Mouse (Mus musculus) MEL (cell line): ENCODE data around the gene Naa38. TPM values are rescaled to one million over a fixed set of nuclear protein-coding genes. Genes with fewer than 3 reads are reported as not detected.

Experiments
- DNase-seq: peaks from one replicate; pipeline ENCODE4 v3.0.0; 2011; ENCODE audit warnings: low read depth, low spot score
- H3K27ac ChIP-seq: 2 replicates; pipeline ENCODE4 v1.5.1; 2012; ENCODE audit warnings: low read depth, mild to moderate bottlenecking, control low read depth, low read length, moderate library complexity; ENCODE audit not compliant: control insufficient read depth
- H3K27me3 ChIP-seq, 2 experiments: fragments of 150-350 bp in 1 of 2; sonication (generic) in 1 of 2; 2 replicates each; pipeline ENCODE4 v1.6.1; 2012; ENCODE audit warnings: low read length in 2 of 2, mild to moderate bottlenecking in 2 of 2, improper control_type of control experiment in 1 of 2, moderate library complexity in 1 of 2; ENCODE audit not compliant: insufficient read depth in 2 of 2, control insufficient read depth in 1 of 2
- H3K36me3 ChIP-seq, 2 experiments: 2 replicates each; pipeline ENCODE4 v1.6.1; 2012 to 2014; ENCODE audit warnings: low read length in 2 of 2, improper control_type of control experiment in 1 of 2, inconsistent platforms in 1 of 2, mild to moderate bottlenecking in 1 of 2; ENCODE audit not compliant: insufficient read depth in 2 of 2, control insufficient read depth in 1 of 2
- H3K4me1 ChIP-seq, 2 experiments: fragments of 150-350 bp in 1 of 2; sonication (generic) in 1 of 2; 2 replicates each; pipeline ENCODE4 v1.6.1; 2012; ENCODE audit warnings: low read length in 2 of 2, improper control_type of control experiment in 1 of 2, mild to moderate bottlenecking in 1 of 2; ENCODE audit not compliant: insufficient read depth in 2 of 2, control insufficient read depth in 1 of 2
- H3K4me3 ChIP-seq, 2 experiments: fragments of 150-350 bp in 1 of 2; sonication (generic) in 1 of 2; 2 replicates each; pipeline ENCODE4 v1.5.1; 2012; ENCODE audit warnings: low read depth in 2 of 2, low read length in 2 of 2, mild to moderate bottlenecking in 2 of 2, moderate library complexity in 2 of 2, control low read depth in 1 of 2, improper control_type of control experiment in 1 of 2; ENCODE audit not compliant: control insufficient read depth in 1 of 2, insufficient read depth in 1 of 2
- H3K79me2 ChIP-seq: 2 replicates; pipeline ENCODE4 v1.6.1; 2012; ENCODE audit warnings: mild to moderate bottlenecking, low read length, moderate library complexity; ENCODE audit not compliant: control insufficient read depth, poor library complexity, insufficient read depth
- H3K9ac ChIP-seq: 2 replicates; pipeline ENCODE4 v1.6.1; 2012; ENCODE audit warnings: low read depth, mild to moderate bottlenecking, control low read depth, low read length, moderate library complexity; ENCODE audit not compliant: control insufficient read depth, poor library complexity, severe bottlenecking
- H3K9me3 ChIP-seq: fragments of 150-350 bp; sonication (generic); replicated peaks from 2 replicates; pipeline ENCODE4 v1.6.1; 2012; ENCODE audit warnings: mild to moderate bottlenecking, low read length, improper control_type of control experiment, moderate library complexity; ENCODE audit not compliant: insufficient read depth
- BHLHE40 ChIP-seq: IDR thresholded peaks from 2 replicates; pipeline ENCODE4 v1.6.1; 2012; ENCODE audit warnings: low read depth, mild to moderate bottlenecking, inconsistent platforms, low read length, improper control_type of control experiment, borderline replicate concordance
- CHD1 ChIP-seq: IDR thresholded peaks from 2 replicates; pipeline ENCODE4 v1.6.1; 2012; ENCODE audit warnings: low read depth, mild to moderate bottlenecking, inconsistent platforms, low read length, improper control_type of control experiment
- CTCF ChIP-seq, 3 experiments: IDR thresholded peaks in 2 of 3; conservative IDR thresholded peaks in 1 of 3; 2 replicates each; pipeline ENCODE4 v1.5.1; 2011 to 2012; ENCODE audit warnings: low read length in 3 of 3, low read depth in 2 of 3, mild to moderate bottlenecking in 2 of 3, improper control_type of control experiment in 1 of 3, inconsistent platforms in 1 of 3, mixed read lengths in 1 of 3, moderate library complexity in 1 of 3; ENCODE audit not compliant: control insufficient read depth in 1 of 3, insufficient read depth in 1 of 3, poor library complexity in 1 of 3, severe bottlenecking in 1 of 3
- E2F4 ChIP-seq: IDR thresholded peaks from 2 replicates; pipeline ENCODE4 v1.6.1; 2011; ENCODE audit warnings: low read depth, low read length, improper control_type of control experiment, borderline replicate concordance
- ELF1 ChIP-seq: IDR thresholded peaks from 2 replicates; pipeline ENCODE4 v1.6.1; 2014; ENCODE audit warnings: low read depth, mild to moderate bottlenecking, inconsistent platforms, low read length, improper control_type of control experiment, moderate library complexity
- EP300 ChIP-seq, 2 experiments: IDR thresholded peaks; 2 replicates each; pipeline ENCODE4 v1.6.1; 2011; ENCODE audit warnings: improper control_type of control experiment in 2 of 2, low read length in 2 of 2, low read depth in 1 of 2, mild to moderate bottlenecking in 1 of 2
- ETS1 ChIP-seq: IDR thresholded peaks from 2 replicates; pipeline ENCODE4 v1.6.1; 2012; ENCODE audit warnings: low read depth, mild to moderate bottlenecking, inconsistent platforms, low read length, improper control_type of control experiment, moderate library complexity
- GABPA ChIP-seq: IDR thresholded peaks from 2 replicates; pipeline ENCODE4 v1.6.1; 2012; ENCODE audit warnings: low read depth, mild to moderate bottlenecking, inconsistent platforms, low read length, improper control_type of control experiment, moderate library complexity
- HCFC1 ChIP-seq: IDR thresholded peaks from 2 replicates; pipeline ENCODE4 v1.6.1; 2012; ENCODE audit warnings: low read depth, mild to moderate bottlenecking, inconsistent platforms, low read length, improper control_type of control experiment, moderate library complexity
- KAT2A ChIP-seq: conservative IDR thresholded peaks from 2 replicates; pipeline ENCODE4 v1.6.1; 2012; ENCODE audit warnings: low read depth, low read length, improper control_type of control experiment, inconsistent platforms
- MAZ ChIP-seq: IDR thresholded peaks from 2 replicates; pipeline ENCODE4 v1.6.1; 2012; ENCODE audit warnings: low read depth, mild to moderate bottlenecking, inconsistent platforms, low read length, improper control_type of control experiment
- MXI1 ChIP-seq: IDR thresholded peaks from 2 replicates; pipeline ENCODE4 v1.6.1; 2011; ENCODE audit warnings: mild to moderate bottlenecking, low read depth, low read length, improper control_type of control experiment
- MYB ChIP-seq: IDR thresholded peaks from 2 replicates; pipeline ENCODE4 v1.6.1; 2011; ENCODE audit warnings: mild to moderate bottlenecking, low read depth, low read length, improper control_type of control experiment
- NELFE ChIP-seq: IDR thresholded peaks from 2 replicates; pipeline ENCODE4 v1.6.1; 2011; ENCODE audit warnings: low read depth, low read length, improper control_type of control experiment
- NRF1 ChIP-seq: IDR thresholded peaks from 2 replicates; pipeline ENCODE4 v1.6.1; 2014; ENCODE audit warnings: low read depth, mild to moderate bottlenecking, inconsistent platforms, low read length, improper control_type of control experiment, moderate library complexity; ENCODE audit not compliant: poor library complexity, insufficient read depth, severe bottlenecking
- POLR2A ChIP-seq, 2 experiments: IDR thresholded peaks; 2 replicates each; pipeline ENCODE4 v1.6.1; 2011 to 2012; ENCODE audit warnings: low read length in 2 of 2, mild to moderate bottlenecking in 2 of 2, control low read depth in 1 of 2, improper control_type of control experiment in 1 of 2, low read depth in 1 of 2, moderate library complexity in 1 of 2; ENCODE audit not compliant: control insufficient read depth in 1 of 2, insufficient read depth in 1 of 2, poor library complexity in 1 of 2
- POLR2AphosphoS2 ChIP-seq: IDR thresholded peaks from 2 replicates; pipeline ENCODE4 v1.6.1; 2011; ENCODE audit warnings: low read length, improper control_type of control experiment
- RAD21 ChIP-seq: IDR thresholded peaks from 2 replicates; pipeline ENCODE4 v1.6.1; 2011; ENCODE audit warnings: mild to moderate bottlenecking, low read depth, low read length, improper control_type of control experiment
- RCOR1 ChIP-seq: IDR thresholded peaks from 2 replicates; pipeline ENCODE4 v1.6.1; 2012; ENCODE audit warnings: low read depth, mild to moderate bottlenecking, inconsistent platforms, low read length, improper control_type of control experiment
- SMC3 ChIP-seq: IDR thresholded peaks from 2 replicates; pipeline ENCODE4 v1.6.1; 2011; ENCODE audit warnings: low read depth, low read length, improper control_type of control experiment
- TBP ChIP-seq: IDR thresholded peaks from 2 replicates; pipeline ENCODE4 v1.8.0; 2011; ENCODE audit warnings: low read depth, low read length, improper control_type of control experiment
- TCF12 ChIP-seq: IDR thresholded peaks from 2 replicates; pipeline ENCODE4 v1.6.1; 2014; ENCODE audit warnings: low read depth, mild to moderate bottlenecking, inconsistent platforms, low read length, improper control_type of control experiment, moderate library complexity
- USF1 ChIP-seq: IDR thresholded peaks from 2 replicates; pipeline ENCODE4 v1.6.1; 2014; ENCODE audit warnings: low read depth, mild to moderate bottlenecking, inconsistent platforms, low read length, improper control_type of control experiment, moderate library complexity
- USF2 ChIP-seq, 2 experiments: IDR thresholded peaks; 2 replicates each; pipeline ENCODE4 v1.6.1; 2011 to 2012; ENCODE audit warnings: improper control_type of control experiment in 2 of 2, low read length in 2 of 2, borderline replicate concordance in 1 of 2, inconsistent platforms in 1 of 2, low read depth in 1 of 2, mild to moderate bottlenecking in 1 of 2; ENCODE audit not compliant: insufficient read depth in 1 of 2
- ZC3H11A ChIP-seq: IDR thresholded peaks from 2 replicates; pipeline ENCODE4 v1.6.1; 2012; ENCODE audit warnings: low read depth, mild to moderate bottlenecking, inconsistent platforms, low read length, improper control_type of control experiment
- ZKSCAN1 ChIP-seq: IDR thresholded peaks from 2 replicates; pipeline ENCODE4 v1.6.1; 2012; ENCODE audit warnings: low read depth, mild to moderate bottlenecking, inconsistent platforms, low read length, improper control_type of control experiment, moderate library complexity
- ZNF384 ChIP-seq: IDR thresholded peaks from 2 replicates; pipeline ENCODE4 v1.6.1; 2012; ENCODE audit warnings: low read depth, mild to moderate bottlenecking, inconsistent platforms, low read length, improper control_type of control experiment
- polyA plus RNA-seq, 2 experiments: library from polyadenylated mRNA; stranded (reverse) in 1 of 2; unstranded in 1 of 2; fragments of >175 nt in 1 of 2; fragments of >200 nt in 1 of 2; gene quantifications; 2 replicates each; pipeline versions ENCODE4 v1.2.1 to v1.2.4; 2012; ENCODE audit warnings: low replicate concordance in 2 of 2, low read depth in 1 of 2; ENCODE audit not compliant: insufficient read length in 2 of 2, insufficient read depth in 1 of 2, missing spikeins in 1 of 2
- total RNA-seq: library from RNA; depleted of rRNA; stranded (reverse); fragments of 300-350 nt; gene quantifications from 2 replicates; pipeline ENCODE4 v1.2.3, GENCODE M21; 2012

The Naa38 gene
- total and polyA plus RNA-seq, 3 experiments: 173 to 190 TPM; not detected in 1

- H3K9me3 ChIP-seq: no peaks in the 10 kb centered on the region
- peaks cover 13 to 30% of the 10 kb centered on the region in 2 experiments for H3K4me1 ChIP-seq
- H3K79me2 ChIP-seq: peaks cover 13% of the 10 kb centered on the region
- no peaks in the 10 kb centered on the region for H3K27me3 ChIP-seq
- peak overlapping the region; percentile 84 for H3K27ac ChIP-seq
- peak overlapping the region; percentile 84 to 95; a peak in 3 of 4 replicates for H3K4me3 ChIP-seq
- peaks cover 0 to 26% of the 10 kb centered on the region in 2 experiments; a peak in 2 of 4 replicates for H3K36me3 ChIP-seq
- peak overlapping the region; percentile 11; the same call in 1 of the 2 replicates for H3K9ac ChIP-seq
- no peak for TF ChIP-seq MYB
- peak; percentile 60 for TF ChIP-seq ZC3H11A
- TF ChIP-seq RCOR1: no peak
- peak; percentile 59 for TF ChIP-seq SMC3
- peak; percentile 45 to 93 (median 77); a peak in 5 of 6 replicates for TF ChIP-seq CTCF (IDR thresholded peaks at IDR 0.05 in 2 of 3, conservative IDR thresholded peaks at IDR 0.05 in 1 of 3; ENCODE audit: control insufficient read depth in 1 of 3, insufficient read depth in 1 of 3, low read depth in 2 of 3, low read length in 3 of 3, poor library complexity in 1 of 3, severe bottlenecking in 1 of 3)
- TF ChIP-seq RAD21: peak; percentile 71
- TF ChIP-seq NRF1: no peak
- TF ChIP-seq BHLHE40: no peak
- TF ChIP-seq CHD1: peak; percentile 30; the same call in 1 of the 2 replicates
- peak; percentile 86 for DNase-seq
Observed at GRCm38 (mm10) chr11:69372780-69373170, 22.5 kb upstream of the Naa38 start.

GRCm38 (mm10) chr11:69373223-69373965 lies 21.9 kb upstream of the Naa38 start:
- no peaks in the 10 kb centered on the region for H3K9me3 ChIP-seq
- peak overlapping the region; percentile 84 to 95 for H3K4me3 ChIP-seq
- H3K27me3 ChIP-seq: no peaks in the 10 kb centered on the region
- DNase-seq: peak; percentile 96
- H3K36me3 ChIP-seq: peaks cover 0 to 26% of the 10 kb centered on the region in 2 experiments; a peak in 2 of 4 replicates
- H3K79me2 ChIP-seq: peaks cover 8% of the 10 kb centered on the region
- peaks cover 13 to 30% of the 10 kb centered on the region in 2 experiments for H3K4me1 ChIP-seq
- H3K27ac ChIP-seq: peak overlapping the region; percentile 84
- peak overlapping the region; percentile 81 for H3K9ac ChIP-seq
- TF ChIP-seq ELF1: peak; percentile 74
- no peak for TF ChIP-seq USF1
- TF ChIP-seq E2F4: no peak
- 0 out of 2 replicates have a peak, but pooled peaks have one; percentile 42 for TF ChIP-seq MAZ
- peak; percentile 64; the same call in 1 of the 2 replicates for TF ChIP-seq GABPA
- TF ChIP-seq ZKSCAN1: no peak
- peak; percentile 72 for TF ChIP-seq ETS1
- peak; percentile 30 to 36; a peak in 1 of 4 replicates for TF ChIP-seq EP300 (IDR thresholded peaks at IDR 0.05; ENCODE audit: low read depth in 1 of 2, low read length in 2 of 2)
- TF ChIP-seq TBP: peak; percentile 64; the same call in 1 of the 2 replicates
- peak; percentile 91 for TF ChIP-seq HCFC1
- TF ChIP-seq RCOR1: no peak
- peak; percentile 96 for TF ChIP-seq MXI1
- TF ChIP-seq TCF12: 0 out of 2 replicates have a peak, but pooled peaks have one; percentile 5
- peak; percentile 85 to 95 for TF ChIP-seq POLR2A (IDR thresholded peaks at IDR 0.05; ENCODE audit: control insufficient read depth in 1 of 2, insufficient read depth in 1 of 2, low read depth in 1 of 2, low read length in 2 of 2, poor library complexity in 1 of 2)
- TF ChIP-seq KAT2A: no peak; the same call in 1 of the 2 replicates
- TF ChIP-seq MYB: no peak
- TF ChIP-seq NRF1: no peak; the same call in 1 of the 2 replicates
- no peak for TF ChIP-seq CTCF (IDR thresholded peaks at IDR 0.05 in 2 of 3, conservative IDR thresholded peaks at IDR 0.05 in 1 of 3; ENCODE audit: control insufficient read depth in 1 of 3, insufficient read depth in 1 of 3, low read depth in 2 of 3, low read length in 3 of 3, poor library complexity in 1 of 3, severe bottlenecking in 1 of 3)
- TF ChIP-seq POLR2AphosphoS2: peak; percentile 85
- no peak for TF ChIP-seq ZNF384
- peak; percentile 90 for TF ChIP-seq NELFE
- no peak for TF ChIP-seq SMC3
- no peak for TF ChIP-seq USF2 (IDR thresholded peaks at IDR 0.05; ENCODE audit: borderline replicate concordance in 1 of 2, insufficient read depth in 1 of 2, low read depth in 1 of 2, low read length in 2 of 2)
